Mouse (Mus musculus): ENCODE results near the gene Pknox2. TPM values are rescaled to one million over a fixed set of nuclear protein-coding genes. Genes with fewer than 3 reads are reported as not detected.
A peak's percentile ranks its signal among the peaks of the same experiment; 100 is the strongest.

Pknox2 gene
- polyA plus RNA-seq (2015; fragmentation: Nextera tagmentation; extraction: Ambion mirVana) = 31.6 and 35.0 TPM in 2 replicates

DNA sequence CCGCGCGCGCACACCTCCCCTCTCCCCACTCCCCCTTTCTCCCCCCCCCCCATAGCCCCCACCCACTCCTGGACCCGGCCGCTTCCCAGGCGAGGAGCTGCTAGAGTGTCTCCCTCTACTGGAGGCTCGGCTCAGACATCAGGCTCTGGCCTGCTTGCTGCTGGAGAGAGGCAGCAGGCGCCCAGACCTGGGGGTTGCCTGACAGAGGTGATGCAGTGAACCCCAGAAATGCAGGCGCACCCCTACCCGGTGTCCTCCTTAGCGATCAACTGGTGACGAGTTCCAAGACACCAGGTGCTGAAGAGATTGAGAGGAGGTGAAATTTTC lies at the start of gene Pknox2:
Gene Pknox2 (minus strand): TSS at position 49 of the 327 bp plus-strand sequence.
- peak within 1 kb of the TSS; percentile 95 for H3K27ac ChIP-seq
- WGBS = 2% methylated on average over 11 of the region's 13 CpGs
- H3K9ac ChIP-seq = peak within 1 kb of the TSS; percentile 68
- H3K4me3 ChIP-seq = peak within 1 kb of the TSS; percentile 53
- no peaks in the 10 kb centered on the region for H3K36me3 ChIP-seq (replicated peaks)
- H3K4me1 ChIP-seq = peaks cover 38% of the 10 kb centered on the region
- H3K4me2 ChIP-seq = peak within 1 kb of the TSS; percentile 94
- H3K27me3 ChIP-seq (replicated peaks) = no peaks in the 10 kb centered on the region
- peak; percentile 89 for ATAC-seq (replicated peaks)
- H3K9me3 ChIP-seq = no peaks in the 10 kb centered on the region

DNA sequence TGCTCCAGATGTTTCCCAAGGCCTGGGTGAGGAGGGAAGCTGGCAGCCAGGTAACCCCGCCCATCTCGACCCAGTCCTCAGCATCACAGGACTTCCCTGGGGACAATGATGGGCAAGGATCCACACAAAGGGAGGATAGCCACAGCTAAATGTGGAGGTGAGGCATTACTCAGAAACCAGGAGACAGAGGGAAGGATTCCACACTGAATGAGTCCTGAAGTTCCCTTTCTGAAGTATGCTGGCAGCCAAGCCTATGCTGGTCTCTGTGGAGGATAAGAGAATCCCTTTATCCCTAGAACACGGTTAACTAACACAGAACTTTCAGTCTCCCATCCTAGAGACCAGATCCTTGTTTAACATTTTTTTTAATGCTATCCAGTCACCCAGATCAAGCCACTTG lies 40.8 kb upstream of the Pknox2 start:
- H3K36me3 ChIP-seq (replicated peaks) = no peaks in the 10 kb centered on the region
- H3K4me2 ChIP-seq = no peak overlapping the region
- H3K9ac ChIP-seq = no peak overlapping the region
- H3K27ac ChIP-seq = no peak overlapping the region
- H3K4me3 ChIP-seq = no peak overlapping the region
- 77% methylated on average over 3 of the region's 3 CpGs for WGBS
- no peak for ATAC-seq (replicated peaks)
- no peaks in the 10 kb centered on the region for H3K9me3 ChIP-seq
- no peaks in the 10 kb centered on the region for H3K27me3 ChIP-seq (replicated peaks)
- H3K4me1 ChIP-seq = no peaks in the 10 kb centered on the region

DNA sequence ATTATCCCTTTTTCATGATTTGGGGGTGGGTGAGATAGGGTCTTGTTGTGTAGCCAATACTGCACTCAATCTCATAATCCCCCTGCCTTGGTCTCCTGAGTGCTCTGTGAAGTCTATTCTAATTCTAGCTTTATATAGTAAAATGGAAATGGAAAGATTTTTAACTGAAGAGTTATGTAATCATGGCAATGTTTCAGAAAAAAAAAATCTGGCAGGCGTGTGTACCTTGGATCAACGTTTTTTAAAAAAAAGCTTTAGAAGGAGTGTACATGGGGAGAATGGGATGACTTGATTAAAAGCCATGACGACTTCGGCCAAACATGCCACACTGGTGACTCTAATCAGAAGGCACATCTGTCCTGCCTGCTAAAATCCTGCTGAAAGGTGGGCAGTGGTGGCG lies 40.2 kb upstream of the Pknox2 start:
- Histone ChIP-seq H3K4me2 (no peak overlapping the region), H3K4me1 (no peaks in the 10 kb centered on the region), H3K9me3 (no peaks in the 10 kb centered on the region), H3K4me3 (no peak overlapping the region), H3K9ac (no peak overlapping the region), H3K27ac (no peak overlapping the region), H3K36me3 (replicated peaks) (no peaks in the 10 kb centered on the region), H3K27me3 (replicated peaks) (no peaks in the 10 kb centered on the region)
- 85% methylated on average over 5 of the region's 5 CpGs for WGBS
- no peak for ATAC-seq (replicated peaks)

DNA sequence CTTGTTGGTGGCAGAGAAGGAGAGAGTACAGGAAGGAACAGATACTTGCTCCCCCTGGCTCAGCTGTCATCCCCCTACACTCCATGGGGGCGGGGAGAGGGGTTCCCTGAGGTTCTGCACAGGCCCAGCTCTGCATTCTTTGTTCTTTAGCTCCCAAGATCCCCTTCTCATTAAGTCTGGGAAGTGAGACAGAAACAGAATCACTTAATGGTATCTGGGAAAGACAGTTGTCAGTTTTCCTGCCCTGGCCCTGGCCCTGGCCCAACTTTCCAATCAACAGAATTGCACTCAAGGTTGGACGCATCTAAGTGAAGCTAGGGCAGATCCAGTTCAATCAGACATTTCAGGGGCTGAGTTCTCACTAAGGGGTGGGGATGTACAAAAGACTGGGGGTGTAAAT lies 36.0 kb upstream of the Pknox2 start:
- peaks cover 31% of the 10 kb centered on the region for H3K4me1 ChIP-seq
- H3K27ac ChIP-seq = no peak overlapping the region
- no peaks in the 10 kb centered on the region for H3K36me3 ChIP-seq (replicated peaks)
- no peaks in the 10 kb centered on the region for H3K9me3 ChIP-seq
- no peak for ATAC-seq (replicated peaks)
- no peak overlapping the region for H3K9ac ChIP-seq
- H3K4me3 ChIP-seq = no peak overlapping the region
- H3K27me3 ChIP-seq (replicated peaks) = no peaks in the 10 kb centered on the region
- H3K4me2 ChIP-seq = no peak overlapping the region
- WGBS = 72% methylated on average over 2 of the region's 2 CpGs

DNA sequence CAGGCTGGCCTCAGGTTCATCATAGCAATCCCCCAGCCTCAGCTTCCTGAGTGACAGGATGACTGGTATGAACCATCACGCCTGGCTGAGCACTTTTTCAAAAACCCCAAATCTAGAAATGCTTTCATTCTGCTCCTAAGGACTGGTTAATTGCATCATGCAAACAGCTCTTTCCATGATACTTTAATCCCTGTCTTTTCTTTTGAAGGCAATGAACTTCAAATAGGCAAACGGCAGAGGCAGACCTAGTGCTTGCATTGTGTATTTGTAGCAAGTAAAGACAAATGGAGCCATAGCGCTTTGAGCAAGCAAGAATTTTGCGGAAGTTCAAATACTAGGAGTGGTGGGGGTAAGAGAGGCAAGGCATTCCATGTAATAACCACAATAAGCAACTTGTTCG lies 34.4 kb upstream of the Pknox2 start:
- no peak overlapping the region for H3K4me2 ChIP-seq
- H3K4me1 ChIP-seq = peaks cover 46% of the 10 kb centered on the region
- H3K27me3 ChIP-seq (replicated peaks) = no peaks in the 10 kb centered on the region
- ATAC-seq (replicated peaks) = no peak
- WGBS = 32% methylated on average over 5 of the region's 5 CpGs
- no peaks in the 10 kb centered on the region for H3K36me3 ChIP-seq (replicated peaks)
- no peak overlapping the region for H3K9ac ChIP-seq
- no peak overlapping the region for H3K4me3 ChIP-seq
- H3K9me3 ChIP-seq = no peaks in the 10 kb centered on the region
- no peak overlapping the region; the same call in 1 of the 2 replicates for H3K27ac ChIP-seq

DNA sequence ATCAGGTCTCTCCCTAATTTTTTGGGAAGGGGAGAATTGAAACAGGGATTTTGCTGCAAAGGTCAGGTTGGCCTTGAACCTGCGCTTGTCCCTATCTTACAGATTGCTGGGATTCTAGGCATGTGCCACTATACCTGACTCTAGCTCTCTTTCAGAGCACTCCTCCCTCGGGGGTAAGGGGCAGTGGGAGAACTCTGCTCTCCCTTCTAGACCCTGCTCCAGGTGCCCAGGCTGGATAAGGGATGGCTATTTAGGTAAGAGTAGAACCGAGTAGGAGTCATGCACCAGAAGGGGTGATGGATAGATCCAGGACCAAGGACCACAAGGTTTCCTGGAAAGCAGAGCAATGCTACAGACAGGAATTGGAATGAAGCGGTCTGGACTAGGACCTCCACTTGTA lies 32.4 kb upstream of the Pknox2 start:
- Histone ChIP-seq H3K9me3 (no peaks in the 10 kb centered on the region), H3K27me3 (replicated peaks) (no peaks in the 10 kb centered on the region), H3K9ac (no peak overlapping the region), H3K4me2 (no peak overlapping the region), H3K4me1 (peaks cover 47% of the 10 kb centered on the region), H3K27ac (peak overlapping the region; percentile 60), H3K4me3 (no peak overlapping the region), H3K36me3 (replicated peaks) (no peaks in the 10 kb centered on the region)
- WGBS = 79% methylated on average over 4 of the region's 4 CpGs
- ATAC-seq (replicated peaks) = no peak

DNA sequence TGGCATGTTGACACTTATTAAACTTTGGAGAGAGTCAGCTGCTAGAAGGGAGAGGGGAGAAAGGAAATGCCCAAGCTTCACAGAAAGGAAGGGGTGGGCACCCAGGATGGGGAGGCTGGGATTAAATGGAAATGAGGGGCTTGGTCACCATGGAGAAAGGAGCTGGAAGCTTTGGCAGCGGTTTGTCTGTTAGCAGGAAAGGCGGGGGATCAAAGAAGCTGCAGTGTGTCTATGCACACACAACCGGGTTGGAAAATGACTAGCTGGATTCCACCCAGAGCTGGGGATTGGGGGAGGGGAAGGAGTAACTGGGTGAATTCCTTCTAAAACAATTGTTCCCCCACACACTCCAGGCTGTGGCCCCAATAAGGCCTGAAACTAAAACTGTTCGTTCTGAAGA lies 31.7 kb upstream of the Pknox2 start:
- H3K9me3 ChIP-seq = no peaks in the 10 kb centered on the region
- H3K4me2 ChIP-seq = no peak overlapping the region
- no peak overlapping the region for H3K9ac ChIP-seq
- H3K4me3 ChIP-seq = no peak overlapping the region
- no peaks in the 10 kb centered on the region for H3K36me3 ChIP-seq (replicated peaks)
- H3K27me3 ChIP-seq (replicated peaks) = no peaks in the 10 kb centered on the region
- 8% methylated on average over 4 of the region's 4 CpGs for WGBS
- H3K4me1 ChIP-seq = peaks cover 47% of the 10 kb centered on the region
- ATAC-seq (replicated peaks) = peak; percentile 70
- H3K27ac ChIP-seq = peak overlapping the region; percentile 60

DNA sequence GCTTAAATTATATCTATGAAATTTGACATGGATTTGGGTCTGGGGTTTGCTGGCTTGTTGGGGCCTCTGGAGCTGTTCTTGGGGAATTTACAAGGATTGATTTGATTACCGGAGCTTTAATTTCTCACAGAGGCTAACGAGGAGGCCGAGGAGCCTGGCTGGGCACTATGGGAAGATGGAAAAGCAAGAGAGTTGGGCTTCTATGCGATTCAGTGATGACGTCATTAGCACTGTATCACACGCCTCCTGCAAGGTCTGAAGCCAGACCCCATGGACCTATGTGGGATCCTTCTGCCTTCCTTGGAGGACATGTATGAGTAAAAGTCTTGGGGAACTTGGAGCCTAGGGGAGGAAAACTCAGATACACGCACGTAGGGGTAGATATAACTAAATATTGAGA lies 30.3 kb upstream of the Pknox2 start:
- Histone ChIP-seq H3K27me3 (replicated peaks) (no peaks in the 10 kb centered on the region), H3K27ac (peak overlapping the region; percentile 60; the same call in 1 of the 2 replicates), H3K9ac (no peak overlapping the region), H3K4me1 (peaks cover 47% of the 10 kb centered on the region), H3K4me2 (no peak overlapping the region), H3K4me3 (no peak overlapping the region), H3K36me3 (replicated peaks) (no peaks in the 10 kb centered on the region), H3K9me3 (no peaks in the 10 kb centered on the region)
- ATAC-seq (replicated peaks) = 0 out of 2 replicates have a peak, but pooled peaks have one; percentile 28
- 32% methylated on average over 8 of the region's 8 CpGs for WGBS

DNA sequence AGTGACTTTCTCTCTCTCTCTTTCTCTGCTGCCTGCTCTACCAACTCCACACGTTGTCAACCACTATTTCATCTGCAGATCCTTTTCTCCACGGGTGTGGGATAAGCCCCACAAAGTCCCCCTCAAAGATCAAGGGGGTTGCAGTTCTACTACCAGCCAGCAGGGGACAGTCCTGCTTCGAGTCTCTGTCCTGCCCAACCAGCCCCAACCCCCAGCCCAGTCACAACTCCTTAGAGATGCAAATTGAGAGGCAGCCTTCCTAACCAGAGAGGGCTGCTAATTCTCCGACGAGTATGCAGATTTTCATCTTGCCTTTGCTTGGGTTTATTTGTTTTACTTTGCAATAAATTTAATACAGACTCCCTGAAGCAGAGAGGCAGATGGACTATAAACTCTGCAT lies 29.9 kb upstream of the Pknox2 start:
- Histone ChIP-seq H3K4me2 (no peak overlapping the region), H3K9ac (no peak overlapping the region), H3K4me3 (no peak overlapping the region), H3K4me1 (peaks cover 47% of the 10 kb centered on the region), H3K27me3 (replicated peaks) (no peaks in the 10 kb centered on the region), H3K9me3 (no peaks in the 10 kb centered on the region), H3K36me3 (replicated peaks) (no peaks in the 10 kb centered on the region), H3K27ac (peak overlapping the region; percentile 60; the same call in 1 of the 2 replicates)
- under 1% methylated on average over 5 of the region's 5 CpGs for WGBS
- peak; percentile 49; the same call in 1 of the 2 replicates for ATAC-seq (replicated peaks)

DNA sequence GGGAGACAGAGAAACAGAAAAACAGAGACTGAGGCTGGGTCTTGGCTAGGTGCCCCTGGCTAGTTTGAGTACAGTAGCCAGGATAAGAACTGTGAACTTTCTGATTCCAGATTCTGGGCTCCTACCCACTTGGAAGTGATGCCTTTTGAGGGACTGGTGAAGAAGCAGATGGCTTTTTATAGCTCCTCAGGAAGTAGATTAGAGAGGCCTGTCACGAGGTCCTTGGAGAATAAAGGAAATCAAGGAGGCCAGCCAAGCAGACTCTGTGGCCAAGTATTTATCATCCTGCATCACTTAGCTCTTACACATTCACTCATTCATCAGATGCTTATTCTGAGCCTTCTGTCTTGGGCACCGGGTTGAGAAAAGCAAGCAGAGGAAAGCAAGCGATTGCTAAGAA lies 28.8 kb upstream of the Pknox2 start:
- no peaks in the 10 kb centered on the region for H3K9me3 ChIP-seq
- H3K4me1 ChIP-seq = peaks cover 41% of the 10 kb centered on the region
- no peak for ATAC-seq (replicated peaks)
- WGBS = 57% methylated on average over 3 of the region's 3 CpGs
- no peaks in the 10 kb centered on the region for H3K36me3 ChIP-seq (replicated peaks)
- H3K9ac ChIP-seq = no peak overlapping the region
- no peak overlapping the region for H3K4me3 ChIP-seq
- no peak overlapping the region for H3K4me2 ChIP-seq
- no peak overlapping the region for H3K27ac ChIP-seq
- no peaks in the 10 kb centered on the region for H3K27me3 ChIP-seq (replicated peaks)

DNA sequence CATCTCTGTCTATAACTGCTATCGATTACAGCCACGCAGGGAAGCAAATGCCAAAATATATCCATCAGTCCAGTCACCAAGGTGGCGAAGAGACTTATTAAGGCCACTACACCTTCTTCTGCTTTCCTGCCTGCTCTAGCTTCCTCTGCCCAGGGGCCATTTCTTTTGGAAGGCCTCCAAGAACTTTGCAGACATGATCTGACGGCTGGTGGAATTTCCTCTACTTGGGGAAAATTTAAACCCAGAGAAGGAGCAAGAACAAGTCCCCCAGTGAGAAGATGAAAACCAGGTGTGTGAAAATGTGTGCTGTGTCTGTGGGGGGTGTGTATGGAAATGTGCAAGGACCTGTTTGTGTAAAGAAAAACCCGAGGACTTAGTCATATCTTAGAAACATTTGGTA lies 26.2 kb upstream of the Pknox2 start:
- Histone ChIP-seq H3K4me2 (no peak overlapping the region), H3K27me3 (replicated peaks) (no peaks in the 10 kb centered on the region), H3K9me3 (no peaks in the 10 kb centered on the region), H3K36me3 (replicated peaks) (no peaks in the 10 kb centered on the region), H3K9ac (no peak overlapping the region), H3K4me1 (peaks cover 18% of the 10 kb centered on the region), H3K4me3 (no peak overlapping the region), H3K27ac (no peak overlapping the region)
- 66% methylated on average over 5 of the region's 5 CpGs for WGBS
- ATAC-seq (replicated peaks) = no peak

DNA sequence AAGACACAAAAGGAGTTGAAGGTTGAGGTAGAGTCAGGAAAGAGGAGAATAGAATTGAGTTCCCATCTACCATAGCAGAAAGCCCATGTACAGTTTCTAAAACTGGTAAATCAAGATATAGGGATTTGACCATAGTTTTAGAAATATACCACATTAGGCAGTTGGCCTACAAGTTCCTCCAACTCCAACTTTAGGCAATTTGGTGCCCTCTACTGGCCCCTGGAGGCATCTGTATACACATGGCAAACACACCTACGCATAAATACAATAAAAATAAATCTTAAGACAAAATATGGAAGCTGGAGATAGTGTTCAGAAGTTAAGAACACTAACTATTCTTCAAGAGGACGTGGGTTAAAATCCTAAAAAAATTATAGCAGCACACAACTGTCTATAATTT lies 19.7 kb upstream of the Pknox2 start:
- WGBS = 81% methylated on average over 2 of the region's 2 CpGs
- Histone ChIP-seq H3K27ac (no peak overlapping the region), H3K9ac (no peak overlapping the region), H3K36me3 (replicated peaks) (no peaks in the 10 kb centered on the region), H3K4me3 (no peak overlapping the region), H3K9me3 (no peaks in the 10 kb centered on the region), H3K27me3 (replicated peaks) (no peaks in the 10 kb centered on the region), H3K4me2 (no peak overlapping the region), H3K4me1 (no peaks in the 10 kb centered on the region)
- no peak for ATAC-seq (replicated peaks)

DNA sequence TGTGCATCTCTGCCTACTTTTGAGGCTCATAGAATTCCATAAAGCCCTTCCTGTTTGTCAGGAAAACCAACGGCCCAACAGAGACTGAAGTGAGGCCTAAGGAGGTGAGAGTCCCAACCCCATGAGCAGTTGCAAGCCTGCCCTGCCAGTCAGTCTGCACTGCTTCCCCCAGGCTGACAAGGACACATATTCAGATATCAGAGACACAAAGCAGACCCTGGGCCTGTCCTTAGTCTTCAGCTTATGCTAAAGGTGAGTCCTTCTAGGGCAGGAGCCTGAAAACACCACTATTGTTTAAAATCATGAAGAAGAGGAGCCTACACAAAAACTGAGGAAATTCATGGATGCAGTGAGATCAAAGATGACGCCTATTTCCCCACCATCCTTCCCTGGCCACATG lies 13.5 kb upstream of the Pknox2 start:
- H3K4me2 ChIP-seq = no peak overlapping the region
- H3K4me3 ChIP-seq = no peak overlapping the region
- no peak for ATAC-seq (replicated peaks)
- H3K36me3 ChIP-seq (replicated peaks) = no peaks in the 10 kb centered on the region
- H3K9ac ChIP-seq = no peak overlapping the region
- no peaks in the 10 kb centered on the region for H3K4me1 ChIP-seq
- no peak overlapping the region for H3K27ac ChIP-seq
- WGBS = 81% methylated on average over 2 of the region's 2 CpGs
- H3K9me3 ChIP-seq = no peaks in the 10 kb centered on the region
- H3K27me3 ChIP-seq (replicated peaks) = no peaks in the 10 kb centered on the region
